Mouse (Mus musculus): ENCODE results near the gene Lsm14a. TPM values are rescaled to one million over a fixed set of nuclear protein-coding genes. Genes with fewer than 3 reads are reported as not detected.

The Lsm14a gene
- 28.3 TPM for polyA plus RNA-seq (2017; shearing (Covaris generic))

GRCm38 (mm10) chr7:34393215-34393614 lies at the start of gene Lsm14a:
Lsm14a (minus strand) TSS chr7:34393315.

GRCm38 (mm10) chr7:34313443-34313875 lies 79.7 kb downstream of the Lsm14a start, which contains the start of gene 4931406P16Rik:
4931406P16Rik (minus strand) TSS chr7:34313551.

Other genes with a start within 250 kb of the Lsm14a start
- 135 TPM for gene Uba2, start 223.7 kb downstream of the Lsm14a start, polyA plus RNA-seq (2017; shearing (Covaris generic))
- gene Pdcd2l, start 196.7 kb downstream of the Lsm14a start, polyA plus RNA-seq (2017; shearing (Covaris generic)) = 43.5 TPM
- 358 TPM for gene Gpi1, start 163.0 kb downstream of the Lsm14a start, polyA plus RNA-seq (2017; shearing (Covaris generic))
- 0.74 TPM for gene Gm6096, start 142.3 kb downstream of the Lsm14a start, polyA plus RNA-seq (2017; shearing (Covaris generic))
- gene 4931406P16Rik, start 79.8 kb downstream of the Lsm14a start, polyA plus RNA-seq (2017; shearing (Covaris generic)) = 35.0 TPM

All from CD4-positive, CD25-positive, alpha-beta regulatory T cell, adult 9 weeks (primary cell).